Mouse (Mus musculus) kidney, embryonic 15.5 days (tissue): Measurements from ENCODE around the gene Pla2g12a. TPM values are rescaled to one million over a fixed set of nuclear protein-coding genes. Genes with fewer than 3 reads are reported as not detected.

ENCODE experiments used
- ATAC-seq: fragments of 200-750 bp; cut with Nextera tagmentation; replicated peaks from 2 replicates; pipeline ENCODE4 v1.8.0; 2017; ENCODE audit warnings: moderate TSS enrichment; ENCODE audit not compliant: low FRiP score
- H3K27ac ChIP-seq: fragments of 300-500 bp; sonication (generic); 2 replicates; pipeline ENCODE4 v1.5.1; 2015; ENCODE audit warnings: mild to moderate bottlenecking, inconsistent platforms
- H3K27me3 ChIP-seq: fragments of 300-500 bp; sonication (generic); 2 replicates; pipeline ENCODE4 v1.6.1; 2015; ENCODE audit warnings: inconsistent platforms
- H3K36me3 ChIP-seq: fragments of 300-500 bp; sonication (generic); 2 replicates; pipeline ENCODE4 v1.6.1; 2015; ENCODE audit warnings: inconsistent platforms
- H3K4me1 ChIP-seq: fragments of 300-500 bp; sonication (generic); 2 replicates; pipeline ENCODE4 v1.6.1; 2015; ENCODE audit warnings: inconsistent platforms
- H3K4me2 ChIP-seq: fragments of 300-500 bp; sonication (generic); 2 replicates; pipeline ENCODE4 v1.6.1; 2015; ENCODE audit warnings: moderate library complexity, mild to moderate bottlenecking, inconsistent platforms
- H3K4me3 ChIP-seq: fragments of 300-500 bp; sonication (generic); replicated peaks from 2 replicates; pipeline ENCODE4 v1.5.1; 2015; ENCODE audit warnings: mild to moderate bottlenecking, inconsistent platforms
- H3K9ac ChIP-seq: fragments of 300-500 bp; sonication (generic); 2 replicates; pipeline ENCODE4 v1.6.1; 2015; ENCODE audit warnings: mild to moderate bottlenecking, inconsistent platforms
- H3K9me3 ChIP-seq: fragments of 300-500 bp; sonication (generic); replicated peaks from 2 replicates; pipeline ENCODE4 v1.6.1; 2016; ENCODE audit warnings: inconsistent platforms
- WGBS: fragments of 180-500 bp; shearing (Covaris S2); methylation state at CpG from one replicate; pipeline ENCODE4 v1.1.7; 2015; ENCODE audit warnings: mixed read lengths; 5-methylcytosine and 5-hydroxymethylcytosine counted together
- polyA plus RNA-seq: library from polyadenylated mRNA; unstranded; fragments of >200 nt; fragmentation: Nextera tagmentation; extraction: Ambion mirVana; gene quantifications from 2 replicates; pipeline ENCODE4 v1.2.1, GENCODE M21; 2015

Pla2g12a gene
- polyA plus RNA-seq, 1 experiment from 2014 or later, result 43.8 TPM

GRCm38 (mm10) chr3:129939058-129939457 lies 60.7 kb downstream of the Pla2g12a start:
- H3K27ac ChIP-seq, result no peak overlapping the region
- no peaks in the 10 kb centered on the region for H3K27me3 ChIP-seq
- no peak overlapping the region for H3K4me3 ChIP-seq
- no peaks in the 10 kb centered on the region for H3K36me3 ChIP-seq
- WGBS, result 55% methylated on average over 7 of the region's 7 CpGs
- H3K4me2 ChIP-seq, result no peak overlapping the region
- H3K4me1 ChIP-seq, result 0 out of 2 replicates have a peak, but pooled peaks cover 4% of the 10 kb centered on the region
- H3K9ac ChIP-seq, result no peak overlapping the region
- ATAC-seq, result no peak
- no peaks in the 10 kb centered on the region for H3K9me3 ChIP-seq

- H3K27me3 ChIP-seq, result no peaks in the 10 kb centered on the region
- no peaks in the 10 kb centered on the region for H3K9me3 ChIP-seq
- H3K36me3 ChIP-seq, result no peaks in the 10 kb centered on the region
- no peak overlapping the region for H3K4me3 ChIP-seq
- H3K4me2 ChIP-seq, result no peak overlapping the region
- 0 out of 2 replicates have a peak, but pooled peaks cover 4% of the 10 kb centered on the region for H3K4me1 ChIP-seq
- no peak overlapping the region for H3K9ac ChIP-seq
- ATAC-seq, result no peak
- no peak overlapping the region for H3K27ac ChIP-seq
- 92% methylated on average over 2 of the region's 2 CpGs for WGBS
Measured at GRCm38 (mm10) chr3:129940780-129941179, 62.4 kb downstream of the Pla2g12a start.

- Histone ChIP-seq H3K27me3 (no peaks in the 10 kb centered on the region), H3K4me2 (no peak overlapping the region), H3K9ac (no peak overlapping the region), H3K4me1 (0 out of 2 replicates have a peak, but pooled peaks cover 4% of the 10 kb centered on the region), H3K36me3 (no peaks in the 10 kb centered on the region), H3K27ac (no peak overlapping the region), H3K9me3 (no peaks in the 10 kb centered on the region), H3K4me3 (no peak overlapping the region)
- WGBS, result 94% methylated on average over 1 of the region's 1 CpGs
- ATAC-seq, result no peak
Measured at GRCm38 (mm10) chr3:129941291-129941690, 62.9 kb downstream of the Pla2g12a start.

- Histone ChIP-seq H3K9ac (no peak overlapping the region), H3K4me3 (no peak overlapping the region), H3K4me1 (no peaks in the 10 kb centered on the region), H3K36me3 (no peaks in the 10 kb centered on the region), H3K4me2 (no peak overlapping the region), H3K27ac (no peak overlapping the region), H3K9me3 (no peaks in the 10 kb centered on the region), H3K27me3 (no peaks in the 10 kb centered on the region)
- no peak for ATAC-seq
- 67% methylated on average over 4 of the region's 4 CpGs for WGBS
Measured at GRCm38 (mm10) chr3:129943813-129944212, 65.4 kb downstream of the Pla2g12a start.

Other genes starting within 250 kb of the Pla2g12a start
- gene Egf, start 123.3 kb upstream of the Pla2g12a start, polyA plus RNA-seq, result 2.1 and 2.3 TPM in 2 replicates
- not detected in 2 replicates for gene Lrit3, start 74.6 kb upstream of the Pla2g12a start, polyA plus RNA-seq
- 0.21 TPM in 1 of 2 replicates, not detected in the other for gene Rrh, start 56.0 kb upstream of the Pla2g12a start, polyA plus RNA-seq
- gene Gar1, start 47.2 kb upstream of the Pla2g12a start, polyA plus RNA-seq, result 92.9 and 95.5 TPM in 2 replicates
- 14.2 and 17.5 TPM in 2 replicates for gene Cfi, start 42.7 kb upstream of the Pla2g12a start, polyA plus RNA-seq
- gene Casp6, start 22.8 kb downstream of the Pla2g12a start, polyA plus RNA-seq, result 79.2 and 79.3 TPM in 2 replicates
- 1.1 and 3.7 TPM in 2 replicates for gene Mcub, start 91.6 kb downstream of the Pla2g12a start, polyA plus RNA-seq
- gene Sec24b, start 182.9 kb downstream of the Pla2g12a start, polyA plus RNA-seq, result 33.6 and 36.9 TPM in 2 replicates